Mouse (Mus musculus) ES-E14 (cell line): ENCODE data around the gene Rbsn. TPM values are rescaled to one million over a fixed set of nuclear protein-coding genes. Genes with fewer than 3 reads are reported as not detected.

Source experiments
- DNase-seq: peaks from one replicate; pipeline ENCODE4 v3.0.0-alpha.2; 2013; ENCODE audit warnings: low read depth, low spot score
- H3K27ac ChIP-seq: 2 replicates; pipeline ENCODE4 v1.5.1; 2012; ENCODE audit warnings: low read depth, mild to moderate bottlenecking, low read length, moderate library complexity, mixed read lengths; ENCODE audit not compliant: poor library complexity, insufficient read depth, severe bottlenecking
- H3K36me3 ChIP-seq: 2 replicates; pipeline ENCODE4 v1.6.1; 2012; ENCODE audit warnings: mild to moderate bottlenecking, low read length, moderate library complexity, mixed read lengths; ENCODE audit not compliant: control insufficient read depth, poor library complexity, insufficient read depth, severe bottlenecking
- H3K4me1 ChIP-seq, 2 experiments: fragments of 150-350 bp in 1 of 2; sonication (generic) in 1 of 2; 2 replicates each; pipeline ENCODE4 v1.6.1; 2012; ENCODE audit warnings: low read length in 2 of 2, mild to moderate bottlenecking in 1 of 2, mixed read lengths in 1 of 2; ENCODE audit not compliant: control insufficient read depth in 2 of 2, insufficient read depth in 2 of 2, poor library complexity in 1 of 2
- H3K4me3 ChIP-seq, 2 experiments: fragments of 150-350 bp in 1 of 2; sonication (generic) in 1 of 2; 2 replicates each; pipeline ENCODE4 v1.5.1; 2012; ENCODE audit warnings: low read length in 2 of 2, low read depth in 1 of 2, mild to moderate bottlenecking in 1 of 2, mixed read lengths in 1 of 2; ENCODE audit not compliant: insufficient read depth in 1 of 2, poor library complexity in 1 of 2, severe bottlenecking in 1 of 2
- H3K9ac ChIP-seq: 2 replicates; pipeline ENCODE4 v1.6.1; 2012; ENCODE audit warnings: low read depth, mild to moderate bottlenecking, low read length, mixed read lengths; ENCODE audit not compliant: poor library complexity, insufficient read depth, severe bottlenecking
- H3K9me3 ChIP-seq: fragments of 150-350 bp; sonication (generic); 2 replicates; pipeline ENCODE4 v1.6.1; 2012; ENCODE audit warnings: low read depth, mild to moderate bottlenecking, low read length; ENCODE audit not compliant: control insufficient read depth, insufficient read depth
- CHD2 ChIP-seq: IDR thresholded peaks from 2 replicates; pipeline ENCODE4 v1.6.1; 2014; ENCODE audit warnings: mild to moderate bottlenecking, low read depth, low read length, inconsistent platforms
- HCFC1 ChIP-seq: IDR thresholded peaks from 2 replicates; pipeline ENCODE4 v1.6.1; 2012; ENCODE audit warnings: low read length, inconsistent platforms, borderline replicate concordance; ENCODE audit not compliant: insufficient read depth
- MAFK ChIP-seq: IDR thresholded peaks from 2 replicates; pipeline ENCODE4 v1.6.1; 2014; ENCODE audit warnings: mild to moderate bottlenecking, low read depth, low read length, inconsistent platforms; ENCODE audit not compliant: insufficient read depth
- ZC3H11A ChIP-seq: IDR thresholded peaks from 2 replicates; pipeline ENCODE4 v1.6.1; 2012; ENCODE audit warnings: low read depth, mild to moderate bottlenecking, inconsistent platforms, low read length, borderline replicate concordance
- ZNF384 ChIP-seq: IDR thresholded peaks from 2 replicates; pipeline ENCODE4 v1.6.1; 2012; ENCODE audit warnings: low read depth, low read length, inconsistent platforms
- in situ Hi-C, 2 experiments: fragments of 600-800 bp; cut with MboI; formaldehyde crosslinking; loops; one replicate each; pipeline ENCODE4 v1.15.1; 2025; ENCODE audit warnings: low sequenced_read_pairs in 2 of 2, inconsistent platforms in 1 of 2; ENCODE audit not compliant: unreplicated experiment in 2 of 2
- total RNA-seq: library from RNA; depleted of rRNA; stranded (reverse); fragments of 300-350 nt; gene quantifications from 2 replicates; pipeline ENCODE4 v1.2.3, GENCODE M21; 2012; rRNA removed

Rbsn gene
- 14.7 and 17.9 TPM in 2 replicates for total RNA-seq

- TF ChIP-seq ZNF384 (no peak), ZC3H11A (no peak), MAFK (no peak), CHD2 (no peak), HCFC1 (peak; percentile 83)
These were observed at the start of gene Rbsn for GRCm38 (mm10) chr6:92214773-92215449. Gene Rbsn (minus strand): TSS chr6:92214925.

GRCm38 (mm10) chr6:92261162-92261843 is 46.6 kb upstream of the Rbsn start:
- Histone ChIP-seq H3K27ac (no peak overlapping the region), H3K9me3 (no peaks in the 10 kb centered on the region), H3K4me3 (no peak overlapping the region), H3K9ac (no peak overlapping the region), H3K4me1 (peaks cover 0 to 2% of the 10 kb centered on the region in 2 experiments; a peak in 1 of 4 replicates), H3K36me3 (no peaks in the 10 kb centered on the region)
- TF ChIP-seq ZC3H11A (no peak), CHD2 (no peak), MAFK (no peak), ZNF384 (no peak), HCFC1 (no peak)
- no peak for DNase-seq
- in situ Hi-C loops = no loop called here

More at GRCm38 (mm10) chr6:92214773-92215449, at the start of gene Rbsn:
- Histone ChIP-seq H3K4me3 (peak within 1 kb of the TSS; percentile 90 to 98), H3K36me3 (no peaks in the 10 kb centered on the region; the same call in 1 of the 2 replicates), H3K9me3 (no peaks in the 10 kb centered on the region), H3K27ac (peak within 1 kb of the TSS; percentile 52; the same call in 1 of the 2 replicates), H3K9ac (peak within 1 kb of the TSS; percentile 98), H3K4me1 (peaks cover 3 to 4% of the 10 kb centered on the region in 2 experiments; a peak in 1 of 4 replicates)
- peak; percentile 87 for DNase-seq
- in situ Hi-C loops = loop anchor here (5.0 kb wide), 1 partner anchor 57 kb away; no protein-coding TSS in a partner anchor

DNA sequence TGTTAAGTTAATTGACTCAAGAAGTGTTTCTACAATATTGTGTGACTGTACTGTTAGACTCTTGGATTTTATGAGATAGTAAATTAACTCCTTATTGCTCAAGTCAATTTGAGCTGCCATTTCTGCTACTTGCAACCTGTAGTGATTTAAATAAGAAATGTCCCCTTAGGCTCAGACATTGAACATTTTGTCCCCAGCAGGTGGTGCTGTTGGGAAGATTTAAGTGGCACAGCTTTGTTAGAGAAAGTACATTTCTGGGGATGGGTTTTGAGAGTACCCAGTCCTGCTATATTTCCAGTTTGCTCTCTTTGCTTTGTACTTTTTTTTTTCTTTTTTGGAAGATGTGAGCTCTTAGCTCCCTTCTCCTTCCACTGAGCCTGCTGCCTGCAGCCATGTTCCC is 40.6 kb upstream of the Rbsn start:
- Histone ChIP-seq H3K9ac (no peak overlapping the region), H3K27ac (no peak overlapping the region), H3K36me3 (no peaks in the 10 kb centered on the region), H3K9me3 (no peaks in the 10 kb centered on the region), H3K4me1 (peaks cover 0 to 15% of the 10 kb centered on the region in 2 experiments; a peak in 1 of 4 replicates), H3K4me3 (no peak overlapping the region)
- in situ Hi-C loops = no loop called here
- TF ChIP-seq CHD2 (no peak), MAFK (no peak), ZNF384 (no peak), ZC3H11A (no peak), HCFC1 (no peak)
- DNase-seq = no peak

GRCm38 (mm10) chr6:92253253-92253870 is 38.6 kb upstream of the Rbsn start:
- in situ Hi-C loops = no loop called here
- TF ChIP-seq ZNF384 = no peak
- no peak for TF ChIP-seq ZC3H11A
- TF ChIP-seq MAFK = no peak
- no peak for TF ChIP-seq HCFC1
- TF ChIP-seq CHD2 = no peak

More at GRCm38 (mm10) chr6:92253253-92253870, 38.6 kb upstream of the Rbsn start:
- Histone ChIP-seq H3K4me1 (peaks cover 0 to 17% of the 10 kb centered on the region in 2 experiments; a peak in 1 of 4 replicates), H3K9me3 (no peaks in the 10 kb centered on the region), H3K9ac (no peak overlapping the region), H3K4me3 (no peak overlapping the region), H3K27ac (no peak overlapping the region), H3K36me3 (no peaks in the 10 kb centered on the region)
- no peak for DNase-seq
